Mouse (Mus musculus): Measurements from ENCODE around the gene Csgalnact2. TPM values are rescaled to one million over a fixed set of nuclear protein-coding genes. Genes with fewer than 3 reads are reported as not detected.

The Csgalnact2 gene
- polyA plus RNA-seq, 1 experiment from 2014 or later, result 10.7 TPM

DNA sequence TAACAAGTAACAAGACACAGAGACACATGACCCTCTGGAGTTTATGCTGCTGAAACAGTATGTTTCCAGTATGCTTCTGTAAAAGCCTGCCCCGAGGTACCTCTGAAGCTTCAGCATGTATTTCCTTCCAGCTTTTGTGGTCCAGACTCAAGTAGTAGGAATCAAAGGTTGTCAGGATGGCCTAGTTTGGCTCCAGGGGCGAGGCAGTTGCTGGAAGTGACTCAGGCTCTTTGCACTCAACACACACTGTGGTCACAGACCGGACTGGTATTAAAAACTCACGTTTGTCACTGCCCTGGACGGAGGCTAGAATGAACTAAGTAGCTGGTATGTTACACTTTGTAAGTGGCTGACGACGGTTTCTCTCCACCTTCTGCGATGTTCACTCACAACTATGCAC, 12.0 kb upstream of the Csgalnact2 start:
- ATAC-seq, result no peak
- Histone ChIP-seq H3K36me3 (ENCODE audit: control insufficient read depth, insufficient read depth, low read length) (no peaks in the 10 kb centered on the region), H3K27me3 (replicated peaks; ENCODE audit: control insufficient read depth, insufficient read depth, low read length) (no peaks in the 10 kb centered on the region), H3K4me2 (ENCODE audit: low read length) (no peak overlapping the region), H3K9ac (ENCODE audit: low read length) (no peak overlapping the region), H3K4me1 (ENCODE audit: control insufficient read depth, insufficient read depth, low read length) (no peaks in the 10 kb centered on the region), H3K9me3 (replicated peaks; ENCODE audit: control insufficient read depth, low read length) (no peaks in the 10 kb centered on the region), H3K4me3 (ENCODE audit: low read depth, low read length) (no peak overlapping the region), H3K27ac (ENCODE audit: low read depth, low read length) (no peak overlapping the region)
- 86% methylated on average over 8 of the region's 8 CpGs for WGBS
- no peak for DNase-seq (ENCODE audit: low spot score)

DNA sequence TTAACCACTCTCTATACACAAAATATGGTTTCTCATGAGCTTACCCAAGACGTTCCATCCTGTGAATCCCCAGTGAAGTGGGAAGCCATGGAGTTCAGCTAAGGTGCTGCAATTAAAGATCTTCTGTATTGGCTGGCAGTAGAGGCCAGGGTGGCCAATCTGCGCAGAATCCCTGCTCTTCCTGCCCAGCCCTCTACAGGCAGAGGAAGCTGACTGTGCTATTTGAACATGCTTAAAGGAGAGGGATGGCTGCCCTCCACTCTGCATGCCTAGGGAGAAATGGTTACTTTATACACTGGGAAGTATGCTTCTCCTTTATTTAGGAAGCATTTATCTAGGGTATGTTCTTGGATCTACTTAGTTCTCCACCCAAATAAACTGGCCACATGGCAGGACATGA, 11.6 kb upstream of the Csgalnact2 start:
- Histone ChIP-seq H3K4me3 (ENCODE audit: low read depth, low read length) (no peak overlapping the region), H3K9ac (ENCODE audit: low read length) (no peak overlapping the region), H3K27me3 (replicated peaks; ENCODE audit: control insufficient read depth, insufficient read depth, low read length) (no peaks in the 10 kb centered on the region), H3K4me2 (ENCODE audit: low read length) (no peak overlapping the region), H3K4me1 (ENCODE audit: control insufficient read depth, insufficient read depth, low read length) (no peaks in the 10 kb centered on the region), H3K27ac (ENCODE audit: low read depth, low read length) (no peak overlapping the region), H3K36me3 (ENCODE audit: control insufficient read depth, insufficient read depth, low read length) (no peaks in the 10 kb centered on the region), H3K9me3 (replicated peaks; ENCODE audit: control insufficient read depth, low read length) (no peaks in the 10 kb centered on the region)
- DNase-seq (ENCODE audit: low spot score), result no peak
- no peak for ATAC-seq
- 82% methylated on average over 2 of the region's 2 CpGs for WGBS

- Histone ChIP-seq H3K27me3 (replicated peaks; ENCODE audit: control insufficient read depth, insufficient read depth, low read length) (no peaks in the 10 kb centered on the region), H3K9ac (ENCODE audit: low read length) (no peak overlapping the region), H3K36me3 (ENCODE audit: control insufficient read depth, insufficient read depth, low read length) (no peaks in the 10 kb centered on the region), H3K4me3 (ENCODE audit: low read depth, low read length) (no peak overlapping the region), H3K4me1 (ENCODE audit: control insufficient read depth, insufficient read depth, low read length) (no peaks in the 10 kb centered on the region), H3K4me2 (ENCODE audit: low read length) (no peak overlapping the region), H3K9me3 (replicated peaks; ENCODE audit: control insufficient read depth, low read length) (no peaks in the 10 kb centered on the region), H3K27ac (ENCODE audit: low read depth, low read length) (no peak overlapping the region)
- WGBS, result 81% methylated on average over 4 of the region's 4 CpGs
- DNase-seq (ENCODE audit: low spot score), result no peak
- no peak for ATAC-seq
Observed at GRCm38 (mm10) chr6:118150128-118150527, 11.2 kb upstream of the Csgalnact2 start.

DNA sequence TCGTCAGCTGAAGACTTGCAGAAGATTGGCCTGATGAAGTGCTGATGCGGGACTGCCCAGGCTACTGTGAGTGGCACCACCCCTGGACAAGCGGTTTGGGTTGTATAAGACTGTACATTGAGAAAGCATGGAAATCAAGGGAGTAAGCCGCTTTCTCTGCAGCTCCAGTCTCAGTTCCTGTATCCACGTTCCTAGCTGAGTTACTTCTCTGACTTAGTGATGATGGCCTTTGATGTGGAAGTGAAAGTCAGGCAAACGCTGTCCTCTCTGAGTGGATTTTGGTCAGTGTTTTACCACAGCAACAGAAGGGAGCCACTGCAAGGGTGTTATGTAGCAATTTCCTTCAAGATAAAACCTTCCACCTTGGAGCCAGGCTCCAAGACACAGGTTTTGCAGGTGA, 2.0 kb upstream of the Csgalnact2 start:
- ATAC-seq, result no peak
- Histone ChIP-seq H3K36me3 (ENCODE audit: control insufficient read depth, insufficient read depth, low read length) (no peaks in the 10 kb centered on the region), H3K9me3 (replicated peaks; ENCODE audit: control insufficient read depth, low read length) (0 out of 2 replicates have a peak, but pooled peaks cover 3% of the 10 kb centered on the region), H3K9ac (ENCODE audit: low read length) (no peak overlapping the region), H3K27me3 (replicated peaks; ENCODE audit: control insufficient read depth, insufficient read depth, low read length) (no peaks in the 10 kb centered on the region), H3K4me2 (ENCODE audit: low read length) (no peak overlapping the region), H3K4me1 (ENCODE audit: control insufficient read depth, insufficient read depth, low read length) (no peaks in the 10 kb centered on the region), H3K4me3 (ENCODE audit: low read depth, low read length) (no peak overlapping the region), H3K27ac (ENCODE audit: low read depth, low read length) (no peak overlapping the region)
- 86% methylated on average over 6 of the region's 6 CpGs for WGBS
- no peak for DNase-seq (ENCODE audit: low spot score)

GRCm38 (mm10) chr6:118137148-118137547, 1.8 kb downstream of the Csgalnact2 start:
- Histone ChIP-seq H3K4me2 (ENCODE audit: low read length) (no peak overlapping the region), H3K9me3 (replicated peaks; ENCODE audit: control insufficient read depth, low read length) (no peaks in the 10 kb centered on the region), H3K36me3 (ENCODE audit: control insufficient read depth, insufficient read depth, low read length) (no peaks in the 10 kb centered on the region), H3K9ac (ENCODE audit: low read length) (no peak overlapping the region), H3K4me1 (ENCODE audit: control insufficient read depth, insufficient read depth, low read length) (no peaks in the 10 kb centered on the region), H3K27me3 (replicated peaks; ENCODE audit: control insufficient read depth, insufficient read depth, low read length) (no peaks in the 10 kb centered on the region), H3K27ac (ENCODE audit: low read depth, low read length) (no peak overlapping the region), H3K4me3 (ENCODE audit: low read depth, low read length) (no peak overlapping the region)
- 86% methylated on average over 2 of the region's 2 CpGs for WGBS
- ATAC-seq (no peak), DNase-seq (ENCODE audit: low spot score) (no peak)

GRCm38 (mm10) chr6:118134461-118134860, 4.5 kb downstream of the Csgalnact2 start:
- ATAC-seq (no peak), DNase-seq (ENCODE audit: low spot score) (no peak)
- Histone ChIP-seq H3K4me1 (ENCODE audit: control insufficient read depth, insufficient read depth, low read length) (no peaks in the 10 kb centered on the region), H3K27ac (ENCODE audit: low read depth, low read length) (no peak overlapping the region), H3K4me2 (ENCODE audit: low read length) (no peak overlapping the region), H3K9me3 (replicated peaks; ENCODE audit: control insufficient read depth, low read length) (no peaks in the 10 kb centered on the region), H3K36me3 (ENCODE audit: control insufficient read depth, insufficient read depth, low read length) (no peaks in the 10 kb centered on the region), H3K9ac (ENCODE audit: low read length) (no peak overlapping the region), H3K4me3 (ENCODE audit: low read depth, low read length) (no peak overlapping the region), H3K27me3 (replicated peaks; ENCODE audit: control insufficient read depth, insufficient read depth, low read length) (no peaks in the 10 kb centered on the region)
- 84% methylated on average over 1 of the region's 1 CpGs for WGBS

- DNase-seq (ENCODE audit: low spot score) (no peak), ATAC-seq (no peak)
- H3K9ac ChIP-seq (ENCODE audit: low read length), result no peak overlapping the region
- no peak overlapping the region for H3K4me3 ChIP-seq (ENCODE audit: low read depth, low read length)
- H3K4me2 ChIP-seq (ENCODE audit: low read length), result no peak overlapping the region
- no peaks in the 10 kb centered on the region for H3K36me3 ChIP-seq (ENCODE audit: control insufficient read depth, insufficient read depth, low read length)
- H3K27ac ChIP-seq (ENCODE audit: low read depth, low read length), result no peak overlapping the region
- 71% methylated on average over 2 of the region's 2 CpGs for WGBS
- no peaks in the 10 kb centered on the region for H3K27me3 ChIP-seq (replicated peaks; ENCODE audit: control insufficient read depth, insufficient read depth, low read length)
- no peaks in the 10 kb centered on the region for H3K9me3 ChIP-seq (replicated peaks; ENCODE audit: control insufficient read depth, low read length)
- no peaks in the 10 kb centered on the region for H3K4me1 ChIP-seq (ENCODE audit: control insufficient read depth, insufficient read depth, low read length)
Observed at GRCm38 (mm10) chr6:118130022-118130421, 8.9 kb downstream of the Csgalnact2 start.

DNA sequence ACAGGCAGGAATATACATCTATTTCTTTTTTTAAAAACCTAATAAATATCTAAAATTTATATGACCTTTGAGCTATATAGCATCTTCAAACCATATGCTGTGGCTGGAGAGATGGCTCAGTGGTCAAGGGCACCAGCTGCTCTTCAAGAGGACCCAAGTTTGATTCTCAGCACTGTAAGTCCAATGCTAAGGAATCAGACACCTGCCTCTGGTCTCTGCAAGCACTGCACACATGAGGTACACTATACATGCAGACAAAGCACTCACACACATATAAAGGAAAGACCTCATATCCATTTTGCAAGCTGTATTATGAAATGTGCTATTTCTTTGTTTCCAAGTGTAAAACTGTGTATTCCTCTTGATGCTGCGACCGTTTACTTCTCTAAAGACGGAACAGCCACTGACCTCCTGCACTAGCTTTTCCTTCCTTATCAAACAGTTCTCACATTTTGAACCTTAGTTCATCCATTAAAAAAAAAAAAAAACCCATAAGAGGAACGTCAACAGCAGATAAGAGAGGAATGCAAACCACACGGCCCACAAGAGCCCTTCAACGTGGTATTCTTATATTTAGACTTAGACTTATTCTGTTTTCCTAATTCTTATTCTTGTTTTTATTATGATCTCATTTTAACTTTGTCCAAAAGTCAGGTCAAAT, 11.0 kb downstream of the Csgalnact2 start:
- ATAC-seq (no peak), DNase-seq (ENCODE audit: low spot score) (no peak)
- H3K9ac ChIP-seq (ENCODE audit: low read length), result no peak overlapping the region
- H3K36me3 ChIP-seq (ENCODE audit: control insufficient read depth, insufficient read depth, low read length), result peaks cover 5% of the 10 kb centered on the region; the same call in 1 of the 2 replicates
- no peak overlapping the region for H3K4me2 ChIP-seq (ENCODE audit: low read length)
- H3K4me1 ChIP-seq (ENCODE audit: control insufficient read depth, insufficient read depth, low read length), result no peaks in the 10 kb centered on the region
- no peak overlapping the region for H3K4me3 ChIP-seq (ENCODE audit: low read depth, low read length)
- 91% methylated on average over 6 of the region's 6 CpGs for WGBS
- no peaks in the 10 kb centered on the region for H3K27me3 ChIP-seq (replicated peaks; ENCODE audit: control insufficient read depth, insufficient read depth, low read length)
- no peaks in the 10 kb centered on the region for H3K9me3 ChIP-seq (replicated peaks; ENCODE audit: control insufficient read depth, low read length)
- no peak overlapping the region for H3K27ac ChIP-seq (ENCODE audit: low read depth, low read length)

- ATAC-seq, result no peak
- WGBS, result 86% methylated on average over 7 of the region's 7 CpGs
- Histone ChIP-seq H3K36me3 (ENCODE audit: control insufficient read depth, insufficient read depth, low read length) (peaks cover 11% of the 10 kb centered on the region), H3K4me3 (ENCODE audit: low read depth, low read length) (no peak overlapping the region), H3K9me3 (replicated peaks; ENCODE audit: control insufficient read depth, low read length) (no peaks in the 10 kb centered on the region), H3K27me3 (replicated peaks; ENCODE audit: control insufficient read depth, insufficient read depth, low read length) (no peaks in the 10 kb centered on the region), H3K4me2 (ENCODE audit: low read length) (no peak overlapping the region), H3K27ac (ENCODE audit: low read depth, low read length) (no peak overlapping the region), H3K4me1 (ENCODE audit: control insufficient read depth, insufficient read depth, low read length) (no peaks in the 10 kb centered on the region), H3K9ac (ENCODE audit: low read length) (no peak overlapping the region)
- no peak for DNase-seq (ENCODE audit: low spot score)
Observed at GRCm38 (mm10) chr6:118127198-118127597, 11.7 kb downstream of the Csgalnact2 start.
